Mouse (Mus musculus) mesoderm, embryonic 11.5 days (tissue): Measurements from ENCODE around the gene Katna1.
A peak's percentile ranks its signal among the peaks of the same experiment; 100 is the strongest.

Source experiments
- DNase-seq: peaks from one replicate; pipeline ENCODE4 v3.0.0-alpha.2; 2012; ENCODE audit warnings: low read depth, low spot score

Gene Katna1

GRCm38 (mm10) chr10:7779751-7780237, 54.0 kb downstream of the Katna1 start:
- no peak for DNase-seq

GRCm38 (mm10) chr10:7780238-7781176, 54.7 kb downstream of the Katna1 start:
- peak; percentile 90 for DNase-seq

GRCm38 (mm10) chr10:7781214-7781613, 55.4 kb downstream of the Katna1 start:
- DNase-seq: no peak

GRCm38 (mm10) chr10:7787319-7787718, 61.5 kb downstream of the Katna1 start:
- DNase-seq: no peak

- no peak for DNase-seq
Measured at GRCm38 (mm10) chr10:7792254-7792750, 66.5 kb downstream of the Katna1 start.

GRCm38 (mm10) chr10:7792751-7793385, 67.1 kb downstream of the Katna1 start, which contains the start of the genes Ginm1 and Ppil4:
TSS of gene Ginm1 (minus strand) at chr10:7792824.
TSS of gene Ppil4 (plus strand) at chr10:7792891.
- DNase-seq: peak; percentile 96

GRCm38 (mm10) chr10:7801258-7801657, 75.5 kb downstream of the Katna1 start:
- no peak for DNase-seq

GRCm38 (mm10) chr10:7802519-7803140, 76.8 kb downstream of the Katna1 start:
- no peak for DNase-seq

- peak; percentile 75 for DNase-seq
Measured at GRCm38 (mm10) chr10:7809937-7810336, 84.1 kb downstream of the Katna1 start.
